Mouse (Mus musculus) CH12.LX (cell line): Measurements from ENCODE around the gene Kansl1l.

Experiments
- CHD2 ChIP-seq: IDR thresholded peaks from 2 replicates; pipeline ENCODE4 v1.6.1; 2011; ENCODE audit warnings: low read length, improper control_type of control experiment
- CTCF ChIP-seq, 2 experiments: IDR thresholded peaks in 1 of 2; conservative IDR thresholded peaks in 1 of 2; 2 replicates each; pipeline ENCODE4 v1.5.1; 2011 to 2012; ENCODE audit warnings: low read depth in 2 of 2, low read length in 2 of 2, improper control_type of control experiment in 1 of 2, inconsistent platforms in 1 of 2, mild to moderate bottlenecking in 1 of 2, moderate library complexity in 1 of 2
- EP300 ChIP-seq: IDR thresholded peaks from 2 replicates; pipeline ENCODE4 v1.6.1; 2011; ENCODE audit warnings: low read length, improper control_type of control experiment
- HCFC1 ChIP-seq: IDR thresholded peaks from 2 replicates; pipeline ENCODE4 v1.6.1; 2012; ENCODE audit warnings: low read depth, mild to moderate bottlenecking, inconsistent platforms, low read length, improper control_type of control experiment
- KAT2A ChIP-seq: IDR thresholded peaks from 2 replicates; pipeline ENCODE4 v1.6.1; 2012; ENCODE audit warnings: low read length, improper control_type of control experiment, inconsistent platforms; ENCODE audit not compliant: insufficient replicate concordance
- MAZ ChIP-seq: IDR thresholded peaks from 2 replicates; pipeline ENCODE4 v1.6.1; 2012; ENCODE audit warnings: low read depth, mild to moderate bottlenecking, inconsistent platforms, low read length, improper control_type of control experiment, moderate library complexity
- MEF2A ChIP-seq: IDR thresholded peaks from 2 replicates; pipeline ENCODE4 v1.6.1; 2014; ENCODE audit warnings: low read depth, mild to moderate bottlenecking, inconsistent platforms, low read length, improper control_type of control experiment, borderline replicate concordance
- MXI1 ChIP-seq: IDR thresholded peaks from 2 replicates; pipeline ENCODE4 v1.6.1; 2011; ENCODE audit warnings: mild to moderate bottlenecking, low read depth, low read length, improper control_type of control experiment
- PAX5 ChIP-seq: IDR thresholded peaks from 2 replicates; pipeline ENCODE4 v1.6.1; 2012; ENCODE audit warnings: low read length, inconsistent platforms, mixed read lengths
- POLR2A ChIP-seq: IDR thresholded peaks from 2 replicates; pipeline ENCODE4 v1.6.1; 2011; ENCODE audit warnings: low read depth, mild to moderate bottlenecking, improper control_type of control experiment, low read length
- USF1 ChIP-seq: IDR thresholded peaks from 2 replicates; pipeline ENCODE4 v1.6.1; 2014; ENCODE audit warnings: low read depth, mild to moderate bottlenecking, inconsistent platforms, low read length, improper control_type of control experiment

DNA sequence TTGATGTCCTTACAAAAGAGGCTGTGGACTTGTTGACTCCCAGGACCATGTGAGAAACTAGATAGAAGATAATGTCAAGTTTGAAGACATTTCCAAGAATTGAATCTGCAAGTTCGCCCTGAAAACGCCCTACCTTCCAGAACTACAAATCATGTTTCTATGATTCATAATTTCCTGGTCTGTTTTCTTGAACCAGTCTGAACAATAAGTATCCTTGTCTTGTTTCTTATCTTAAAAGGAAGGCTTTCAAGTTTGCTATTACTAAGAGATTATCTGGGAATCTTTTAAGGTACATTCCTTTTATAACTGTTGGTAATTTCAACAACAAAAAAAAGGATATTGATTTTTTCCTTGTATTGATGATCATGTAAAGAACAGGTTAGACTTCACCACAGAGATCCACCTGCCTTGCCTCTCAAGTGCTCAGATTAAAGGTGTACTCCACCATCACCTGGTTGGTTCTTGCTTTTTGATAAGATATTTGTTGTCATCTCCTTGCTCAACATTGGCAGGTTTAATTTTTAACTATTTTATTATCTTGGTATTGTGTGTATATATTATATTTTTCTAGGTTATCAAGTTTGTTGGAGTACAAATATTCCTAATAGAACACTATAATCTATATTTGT is 24.4 kb downstream of the Kansl1l start:
- no peak for TF ChIP-seq MAZ
- no peak for TF ChIP-seq MXI1
- no peak for TF ChIP-seq HCFC1
- no peak for TF ChIP-seq KAT2A
- no peak for TF ChIP-seq PAX5
- TF ChIP-seq EP300, result no peak
- no peak for TF ChIP-seq CTCF (conservative IDR thresholded peaks at IDR 0.05 in 1 of 2, IDR thresholded peaks at IDR 0.05 in 1 of 2; ENCODE audit: low read depth in 2 of 2, low read length in 2 of 2)
- TF ChIP-seq CHD2, result no peak
- no peak for TF ChIP-seq POLR2A
- TF ChIP-seq USF1, result no peak
- no peak for TF ChIP-seq MEF2A
